Mouse (Mus musculus) right cerebral cortex, postnatal 10 days (tissue): ENCODE data around the gene Hlf.
A peak's percentile ranks its signal among the peaks of the same experiment; 100 is the strongest.

Experiments
- DNase-seq, 2 experiments: peaks; one replicate each; pipeline ENCODE4 v3.0.0; 2021; ENCODE audit warnings: low spot score in 2 of 2

Gene Hlf

DNA sequence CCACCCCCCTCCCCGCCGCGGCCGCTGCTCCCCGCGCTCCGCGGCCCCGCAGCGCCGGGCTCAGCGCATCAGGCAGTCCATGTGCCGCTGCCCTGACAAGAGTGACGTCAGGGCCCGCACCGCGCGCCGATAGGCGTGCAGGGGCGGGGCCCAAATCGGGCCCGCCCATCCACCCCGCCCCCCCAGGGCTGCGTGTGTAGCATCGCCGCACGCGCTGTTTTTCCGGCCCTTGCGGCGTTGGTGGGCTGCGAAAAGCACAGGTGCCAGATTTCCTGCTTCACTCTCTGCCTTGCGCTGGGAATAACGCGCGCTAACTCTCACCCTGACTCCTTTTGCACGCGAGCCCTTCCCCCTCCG lies at the start of gene Hlf:
Gene Hlf (minus strand): TSS at position 79 of the 357 bp plus-strand sequence.
- peak; percentile 97 for DNase-seq

DNA sequence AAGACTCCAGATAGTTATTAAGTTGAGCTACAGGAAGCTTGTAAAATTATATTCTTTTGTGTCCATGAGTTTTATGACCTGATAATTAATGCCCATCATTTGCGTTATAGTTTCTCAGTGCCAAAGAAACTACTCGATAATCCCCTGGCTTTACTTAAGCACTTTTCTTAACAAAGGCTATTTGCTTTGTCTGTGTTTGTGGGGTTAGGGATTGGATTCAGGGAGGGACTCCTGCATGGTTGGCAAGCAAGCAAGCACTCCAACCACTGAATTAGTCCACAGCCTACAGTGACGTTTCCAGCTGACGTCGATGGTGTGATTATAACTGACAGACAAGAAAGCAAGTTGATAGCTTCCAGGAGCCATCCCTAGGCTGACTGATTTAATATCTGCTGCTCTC lies 48.1 kb upstream of the Hlf start:
- DNase-seq, result no peak

DNA sequence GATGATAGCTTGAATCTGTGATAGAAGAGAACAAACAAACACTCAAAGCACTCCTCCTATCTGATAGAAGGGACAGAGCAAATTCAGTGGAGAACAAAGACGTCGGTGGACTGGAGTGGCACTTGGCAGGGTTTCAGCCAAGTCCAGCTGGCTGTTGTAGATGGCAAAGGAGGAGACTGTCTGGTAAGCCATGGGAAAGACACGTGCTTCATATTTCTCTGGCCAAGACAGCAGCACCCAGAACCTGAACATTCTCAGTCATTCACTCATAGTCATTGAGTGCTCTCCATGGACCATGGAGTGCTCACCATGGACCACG lies 34.5 kb upstream of the Hlf start:
- DNase-seq, result no peak

DNA sequence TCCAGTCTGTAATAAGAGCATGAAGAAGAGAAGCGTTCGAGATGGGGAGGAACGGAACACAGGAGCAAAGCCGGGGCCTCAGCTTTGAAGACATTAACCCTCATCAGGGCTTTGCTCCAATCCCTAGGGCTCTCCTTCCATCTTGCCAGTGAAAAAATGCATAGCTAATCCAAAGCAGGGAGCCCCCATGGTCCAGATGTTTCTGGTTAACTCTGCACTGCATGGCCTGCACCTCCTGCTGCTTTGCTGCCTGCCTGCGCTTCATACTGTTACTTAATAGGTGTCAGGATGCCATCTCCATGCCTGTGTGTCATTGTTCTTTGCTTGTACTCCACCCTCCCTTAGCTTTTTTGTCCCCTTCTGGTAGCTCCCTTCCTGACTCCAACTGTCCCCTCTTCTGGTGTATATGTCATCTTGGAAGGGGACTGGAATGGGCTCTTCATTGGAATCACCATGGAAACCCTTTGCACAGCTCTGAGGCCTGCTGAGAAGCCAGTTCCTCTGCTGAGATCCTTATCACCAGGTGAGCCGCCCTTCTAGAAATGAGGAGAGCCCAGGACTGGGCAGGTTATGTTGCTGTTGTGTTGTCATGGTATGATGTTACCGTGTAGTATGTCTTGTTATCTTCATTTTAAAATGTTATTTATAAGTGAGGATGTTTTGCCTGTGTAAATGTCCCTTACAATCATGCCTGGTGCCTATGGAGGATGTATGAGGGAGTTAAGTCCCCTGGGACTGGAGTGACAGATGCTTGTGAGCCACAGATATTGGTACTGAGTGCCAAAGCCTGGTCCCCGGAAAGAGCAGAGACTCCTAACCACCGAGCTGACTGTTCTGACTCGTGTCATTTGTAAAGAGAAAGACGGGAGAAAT lies 33.9 kb upstream of the Hlf start:
- no peak for DNase-seq

DNA sequence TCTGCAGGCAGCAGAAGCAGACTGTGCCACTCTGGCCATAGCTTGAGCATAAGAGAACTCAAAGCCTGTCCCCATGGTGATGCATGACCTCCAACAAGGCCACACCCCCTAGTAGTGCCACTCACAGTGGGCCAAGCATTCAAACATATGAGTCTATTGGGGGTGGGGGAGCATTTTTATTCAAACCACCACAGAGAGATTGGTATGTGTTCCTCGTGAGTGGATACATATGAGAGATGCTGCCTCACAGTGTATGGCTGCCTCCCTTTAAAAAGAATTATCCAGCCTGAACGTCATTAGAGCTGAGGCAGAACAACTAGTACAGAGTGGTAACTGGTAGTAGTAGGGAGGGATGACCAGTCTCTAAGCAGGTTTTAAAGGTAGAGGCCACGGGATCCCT lies 33.2 kb upstream of the Hlf start:
- no peak for DNase-seq

- DNase-seq, result no peak
Observed at GRCm38 (mm10) chr11:90419706-90420105, 29.0 kb upstream of the Hlf start.

DNA sequence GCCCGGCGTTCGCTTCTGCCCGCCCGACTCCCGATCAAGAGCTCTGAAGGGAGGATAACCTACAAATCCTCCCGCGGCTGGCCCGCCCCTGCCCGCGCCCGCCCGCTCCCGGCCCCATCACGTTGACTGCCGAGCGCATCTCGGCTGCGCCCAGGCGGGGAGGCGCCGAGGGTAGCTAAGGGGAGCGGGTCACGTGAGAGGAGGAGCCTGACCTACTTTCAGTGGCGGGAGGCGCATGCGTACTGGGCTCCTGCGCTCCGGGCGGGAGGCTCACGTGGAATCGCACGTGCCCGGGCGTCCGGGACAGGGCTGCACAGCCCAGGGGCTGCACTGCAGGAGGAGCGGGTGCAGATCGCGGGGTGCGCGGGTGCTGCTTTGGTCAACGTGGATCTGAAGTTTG lies 27.2 kb upstream of the Hlf start:
- peak; percentile 98 to 99 for DNase-seq

GRCm38 (mm10) chr11:90417011-90417410 lies 26.3 kb upstream of the Hlf start:
- DNase-seq, result no peak

GRCm38 (mm10) chr11:90398850-90399249 lies 8.2 kb upstream of the Hlf start:
- DNase-seq, result no peak

DNA sequence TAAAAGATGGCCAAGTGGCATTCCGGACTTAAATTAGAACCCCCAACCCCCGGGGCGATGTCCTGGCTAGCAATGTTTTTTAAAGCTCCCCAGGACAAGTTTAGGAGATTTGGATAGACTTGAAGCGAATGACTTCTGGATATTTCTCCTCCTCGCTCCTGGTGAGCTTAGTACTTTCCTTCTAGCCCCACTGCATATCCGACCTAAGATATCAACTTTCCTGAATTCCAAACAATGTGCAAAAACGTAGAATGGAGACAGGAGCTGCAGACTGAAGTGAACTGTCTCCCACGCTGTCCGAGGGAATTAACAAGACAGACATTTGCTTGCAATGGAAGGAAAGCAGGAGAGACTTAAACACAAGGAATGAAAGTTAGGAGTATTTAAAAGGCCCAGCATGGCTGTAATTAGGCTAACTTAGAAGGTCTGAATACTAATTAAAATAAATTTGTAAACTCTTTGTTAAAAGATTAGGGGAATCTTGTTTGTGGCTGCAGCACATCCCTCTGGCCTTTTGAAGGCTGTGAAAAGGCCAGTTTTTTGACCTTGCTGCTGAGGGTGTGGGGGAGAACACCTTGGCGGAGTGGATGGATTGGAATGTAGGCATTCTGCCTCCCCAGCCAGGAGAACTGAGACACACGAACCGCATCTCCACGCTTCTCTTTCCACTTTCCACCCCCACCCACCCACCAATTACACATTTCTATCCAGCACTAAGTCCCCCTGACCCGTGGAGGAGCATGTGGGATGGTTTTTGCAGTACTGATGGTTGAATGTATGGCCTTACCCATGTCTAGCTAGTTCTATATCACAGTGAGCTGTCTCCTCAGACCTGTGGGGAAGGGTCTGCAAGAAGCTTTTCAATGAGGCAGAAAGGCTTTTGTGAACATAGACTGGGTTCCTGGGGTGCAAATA lies 833 bp upstream of the Hlf start:
- DNase-seq, result no peak

- DNase-seq, result no peak
Observed at GRCm38 (mm10) chr11:90389902-90390816, 536 bp downstream of the Hlf start.

DNA sequence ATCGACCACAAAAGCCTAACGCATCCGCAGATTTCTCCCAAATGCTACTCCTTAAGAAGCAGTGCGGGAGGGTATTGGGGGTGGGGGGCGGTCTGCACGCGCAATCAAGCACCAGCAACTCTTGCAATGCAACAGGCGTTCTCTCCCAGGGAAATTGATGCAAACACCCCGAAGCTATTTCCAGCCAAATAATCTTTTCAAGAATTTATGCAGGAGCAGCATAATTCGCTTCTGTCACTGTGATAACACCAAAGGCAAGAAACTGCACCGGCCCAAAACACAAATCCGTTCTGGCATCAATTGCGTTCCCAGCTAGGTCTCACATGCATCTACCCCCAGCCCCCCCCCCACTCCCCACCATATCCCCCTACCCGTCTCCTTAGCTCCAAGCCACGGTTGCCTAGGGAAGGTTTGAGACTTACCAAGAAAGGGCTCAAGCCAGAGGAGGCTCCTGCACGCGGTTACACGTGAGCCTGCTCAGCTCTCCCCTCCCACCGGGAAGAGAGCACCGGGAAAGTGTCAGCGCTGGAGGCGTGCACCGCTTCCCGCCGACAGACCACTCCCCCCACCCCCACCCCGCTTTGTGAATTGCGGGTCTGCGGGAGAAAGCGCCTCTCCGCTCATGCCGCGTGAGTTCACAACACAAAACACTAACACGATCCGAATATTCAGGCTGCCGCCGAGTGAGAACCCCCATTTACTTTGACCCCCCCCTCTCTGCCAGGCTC lies 1.4 kb downstream of the Hlf start:
- DNase-seq, result peak; percentile 75 to 82

DNA sequence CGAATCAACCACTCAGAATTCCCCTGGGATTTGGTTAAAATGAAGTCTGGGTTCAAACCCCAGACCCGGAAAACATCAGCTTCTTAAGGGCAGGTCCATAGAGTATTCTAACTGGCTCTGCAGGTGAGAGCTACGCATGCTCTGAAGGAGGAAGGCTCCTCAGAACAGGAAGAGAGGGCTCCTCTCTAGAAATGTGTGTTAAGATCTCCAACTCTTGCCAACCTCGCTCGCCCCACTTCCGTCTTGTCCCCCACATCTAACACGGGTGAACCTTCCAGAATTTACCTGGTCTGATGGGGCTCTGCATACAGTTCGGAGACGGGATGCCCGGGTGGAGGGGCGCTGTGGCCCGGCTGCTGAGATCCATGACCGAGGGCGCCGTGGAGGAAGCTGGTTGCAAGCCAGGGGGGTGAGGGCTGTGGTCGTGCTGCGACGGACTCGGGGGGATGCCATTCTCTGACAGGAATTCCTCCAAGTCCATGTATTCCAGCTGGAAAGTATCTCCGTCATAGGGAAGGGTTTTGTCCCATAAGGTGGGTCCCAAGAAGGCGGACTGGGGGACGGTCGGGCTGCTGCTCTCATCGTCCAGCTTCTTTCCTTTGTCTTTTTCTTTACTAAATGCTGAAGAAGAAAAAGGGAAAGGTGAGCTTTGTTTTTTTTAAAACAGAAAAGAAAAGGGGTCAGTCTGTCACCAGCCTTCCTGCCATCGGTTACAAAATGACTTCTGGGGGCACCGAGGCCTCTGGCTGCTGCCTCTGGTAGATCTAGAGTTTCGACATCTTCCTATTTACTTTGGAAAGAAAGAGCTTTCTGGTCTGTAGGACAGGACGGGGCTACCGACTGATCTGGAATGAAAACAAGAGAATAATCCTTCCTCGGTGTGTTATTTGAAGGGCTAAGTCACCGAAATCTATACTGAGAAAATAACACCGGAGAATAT lies 2.9 kb downstream of the Hlf start:
- no peak for DNase-seq

- peak; percentile 84 for DNase-seq
Observed at GRCm38 (mm10) chr11:90382005-90382611, 8.6 kb downstream of the Hlf start.

DNA sequence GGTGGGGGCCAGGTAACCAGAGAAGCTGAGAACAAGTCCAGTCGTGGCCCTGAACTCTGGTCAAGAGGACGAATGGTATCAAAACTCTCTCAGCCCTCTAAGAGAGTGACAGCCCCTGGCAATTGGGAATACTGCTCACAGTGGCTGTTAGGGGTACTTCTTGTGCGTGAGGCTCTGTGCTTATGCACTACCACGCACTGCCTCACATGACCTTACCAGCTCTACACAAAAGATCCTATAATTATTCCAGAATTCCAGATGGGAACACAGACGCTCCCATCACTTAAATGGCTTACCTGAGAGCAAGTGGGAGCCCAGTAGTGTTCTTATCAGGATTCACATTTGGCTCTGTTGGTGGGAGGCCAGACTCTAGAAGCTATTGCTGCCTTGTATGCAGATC lies 9.6 kb downstream of the Hlf start:
- no peak for DNase-seq

DNA sequence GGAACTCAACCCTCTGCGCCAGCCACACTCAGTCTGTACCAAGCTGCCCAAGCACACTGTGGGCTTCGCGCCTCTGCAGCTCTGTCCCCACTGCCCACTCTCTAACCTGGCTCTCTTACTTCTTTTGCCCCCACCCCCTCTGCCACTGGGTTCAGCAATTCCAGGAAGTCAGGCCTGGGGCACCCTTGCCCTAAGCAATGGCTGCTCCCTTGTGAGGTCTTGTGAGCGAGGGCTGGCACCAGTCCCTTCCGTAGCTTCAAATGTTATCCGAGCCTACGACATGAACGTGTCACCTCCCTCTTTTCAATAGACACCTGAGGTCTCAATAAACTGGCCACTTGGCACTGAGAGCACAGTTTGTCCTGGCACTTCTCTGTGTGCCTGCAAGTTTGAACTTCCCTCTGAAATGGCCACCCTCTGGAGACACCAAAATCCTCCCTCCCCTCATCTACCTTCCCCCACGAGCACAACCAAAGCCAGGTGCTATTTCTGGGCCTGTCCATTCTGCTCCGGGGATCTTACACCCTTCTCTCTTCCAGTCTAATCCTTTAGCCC lies 10.5 kb downstream of the Hlf start:
- DNase-seq, result no peak

- DNase-seq, result no peak
Observed at GRCm38 (mm10) chr11:90378008-90378407, 12.7 kb downstream of the Hlf start.

DNA sequence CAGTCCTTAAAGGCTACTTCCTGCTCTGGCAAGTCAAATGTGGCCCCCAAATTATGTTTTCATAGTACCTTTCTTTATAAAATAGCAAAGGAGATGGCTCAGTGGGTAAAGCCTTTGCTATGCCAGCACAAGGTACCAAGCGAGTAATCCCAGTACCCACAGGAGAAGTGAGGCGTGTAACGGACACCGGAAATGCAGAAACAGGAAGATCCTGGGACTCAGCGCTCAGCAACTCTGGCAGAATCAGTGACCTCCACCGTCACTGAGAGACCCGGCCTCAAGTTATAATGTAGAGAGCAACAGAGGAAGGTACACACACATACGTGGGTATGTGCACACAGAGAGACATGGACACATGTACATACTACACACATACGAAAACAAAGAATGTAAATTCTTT lies 14.3 kb downstream of the Hlf start:
- DNase-seq, result no peak

GRCm38 (mm10) chr11:90371470-90372100 lies 19.1 kb downstream of the Hlf start:
- DNase-seq, result no peak
